Mouse (Mus musculus): Measurements from ENCODE around the gene Tamm41. TPM values are rescaled to one million over a fixed set of nuclear protein-coding genes. Genes with fewer than 3 reads are reported as not detected.

The Tamm41 gene
- total RNA-seq, 4 experiments from 2014 or later: 20.3 to 25.4 (median 20.8) TPM

Other genes starting within 250 kb of the Tamm41 start
- 10 to 100 TPM; 59.0 to 76.6 (median 62.4) TPM for gene Vgll4, start 67.9 kb downstream of the Tamm41 start, total RNA-seq (2022)
- 100 to 1,000 TPM; 393 to 448 (median 420) TPM for gene Syn2, start 97.0 kb upstream of the Tamm41 start, total RNA-seq (2022)
- gene Gm17482, start 189.5 kb upstream of the Tamm41 start, total RNA-seq (2022): not detected
- gene Timp4, start 214.3 kb upstream of the Tamm41 start, total RNA-seq (2022): 10 to 100 TPM; 15.5 to 20.9 (median 18.1) TPM

Measured in left cerebral cortex, adult 8-10 months (tissue).